Mouse (Mus musculus) ES-Bruce4 (cell line): ENCODE results near the gene Acacb.

Source experiments
- CTCF ChIP-seq: IDR thresholded peaks from one replicate; pipeline ENCODE4 v1.8.1; 2011; ENCODE audit warnings: low read depth, low read length
- EP300 ChIP-seq: IDR thresholded peaks from 2 replicates; pipeline ENCODE4 v1.6.1; 2011; ENCODE audit warnings: low read depth, low read length; ENCODE audit not compliant: insufficient read depth
- POLR2A ChIP-seq: IDR thresholded peaks from one replicate; pipeline ENCODE4 v1.8.1; 2011; ENCODE audit warnings: low read length; ENCODE audit not compliant: insufficient read depth

DNA sequence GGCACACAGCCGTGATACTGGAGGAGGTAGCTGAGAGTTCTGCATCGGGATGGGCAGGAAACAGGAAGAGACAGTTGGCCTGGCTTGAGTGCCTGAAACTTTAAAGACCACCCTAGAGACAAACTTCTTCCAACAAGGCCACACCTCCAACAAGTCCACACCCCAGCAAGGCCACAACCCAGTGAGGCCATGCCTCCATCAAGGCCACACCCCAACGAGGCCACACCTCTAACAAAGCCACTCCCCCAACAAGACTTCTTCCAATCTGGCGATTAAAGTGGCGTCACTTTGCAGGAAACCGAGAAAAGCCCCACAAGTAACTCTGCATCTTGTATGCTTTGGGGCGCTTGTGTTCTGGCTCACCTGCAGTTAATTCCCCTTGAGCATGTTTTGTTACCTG is 92.6 kb downstream of the Acacb start:
- TF ChIP-seq CTCF (no peak), POLR2A (no peak), EP300 (no peak)
